Mouse (Mus musculus): ENCODE measurements around the gene Ccdc84. TPM values are rescaled to one million over a fixed set of nuclear protein-coding genes. Genes with fewer than 3 reads are reported as not detected.
"Not testable (repeated sequence)": the region's sequence is repeated elsewhere in the genome, so short reads cannot be mapped to it uniquely, and the experiment has no call there.

Gene Ccdc84
- polyA plus RNA-seq, 1 experiment = 50.1 TPM

DNA sequence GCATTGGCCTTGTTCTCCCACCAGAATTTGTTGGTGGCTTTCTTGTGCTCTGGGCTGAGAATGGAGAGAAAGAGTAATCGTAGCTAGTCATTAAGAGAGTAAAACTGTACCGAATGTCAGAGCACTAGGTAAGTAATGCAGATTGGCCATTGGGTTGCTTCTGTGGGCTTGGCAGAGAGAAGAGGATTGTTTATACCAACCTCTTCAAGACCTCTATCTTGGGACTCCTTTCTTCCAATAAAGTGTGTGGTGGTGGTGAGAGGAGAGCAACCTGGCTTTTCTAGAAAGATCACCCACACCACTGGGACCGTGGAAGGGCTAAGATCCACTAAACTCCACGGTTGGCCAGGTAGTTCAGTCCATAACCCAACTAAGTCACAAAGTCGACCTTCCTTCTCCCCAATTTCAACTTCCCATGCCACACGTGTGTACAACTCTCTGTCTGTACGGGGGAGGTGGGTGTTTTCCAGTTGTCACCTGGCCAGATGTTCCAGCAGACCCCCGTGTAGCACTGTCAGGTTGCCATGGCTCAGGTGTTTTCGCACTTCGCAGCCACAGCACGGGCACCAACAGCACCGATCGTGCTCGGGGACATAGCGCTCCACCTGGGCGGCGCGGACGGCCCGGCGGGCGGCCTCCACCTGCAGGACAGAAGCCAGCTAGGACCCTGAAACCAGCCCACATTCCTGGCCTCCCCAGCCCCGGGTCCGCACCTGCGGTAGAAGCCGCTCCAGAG is 1.0 kb downstream of the Ccdc84 start:
- no peaks in the 10 kb centered on the region for H3K4me1 ChIP-seq (ENCODE audit: control insufficient read depth, insufficient read depth, low read length)
- no peaks in the 10 kb centered on the region for H3K27me3 ChIP-seq (ENCODE audit: control insufficient read depth, insufficient read depth, low read length)
- DNase-seq = peak in 1 of 2 experiments; percentile 10
- H3K27ac ChIP-seq (ENCODE audit: insufficient read depth, low read length) = 0 out of 2 replicates have a peak overlapping the region, but pooled peaks have one; percentile 14
- H3K4me3 ChIP-seq (replicated peaks; ENCODE audit: insufficient read depth, low read depth, low read length) = peak overlapping the region; percentile 99
- no peak for TF ChIP-seq POLR2A (IDR thresholded peaks at IDR 0.05; ENCODE audit: borderline replicate concordance, insufficient read depth, low read length)
- TF ChIP-seq CTCF (IDR thresholded peaks at IDR 0.05; ENCODE audit: borderline replicate concordance, insufficient read depth, low read depth, low read length) = no peak
- WGBS = 6% methylated on average over 26 of the region's 26 CpGs

DNA sequence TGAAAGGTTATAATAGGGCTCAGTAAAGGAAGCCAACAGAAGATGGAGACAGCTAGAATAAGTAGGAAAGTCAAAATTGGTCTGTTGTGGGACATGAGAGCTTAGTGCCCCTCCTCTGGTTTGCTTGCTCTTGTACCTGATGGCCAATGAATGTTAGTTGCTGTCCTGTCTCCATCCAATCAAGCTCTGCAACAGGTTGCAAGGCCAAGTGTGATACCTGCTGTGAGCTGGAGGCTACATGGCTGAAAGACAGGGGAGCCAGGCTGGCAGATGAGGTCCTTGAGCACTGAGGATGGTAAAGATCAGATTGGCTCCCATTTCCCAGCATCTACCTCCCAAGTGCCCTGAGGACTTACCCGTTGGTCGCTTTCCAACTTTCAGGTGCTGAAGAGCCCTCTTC is 5.6 kb downstream of the Ccdc84 start:
- Histone ChIP-seq H3K27ac (ENCODE audit: insufficient read depth, low read length) (no peak overlapping the region), H3K4me1 (ENCODE audit: control insufficient read depth, insufficient read depth, low read length) (no peaks in the 10 kb centered on the region), H3K27me3 (ENCODE audit: control insufficient read depth, insufficient read depth, low read length) (no peaks in the 10 kb centered on the region), H3K4me3 (replicated peaks; ENCODE audit: insufficient read depth, low read depth, low read length) (no peak overlapping the region)
- TF ChIP-seq CTCF (IDR thresholded peaks at IDR 0.05; ENCODE audit: borderline replicate concordance, insufficient read depth, low read depth, low read length) (no peak), POLR2A (IDR thresholded peaks at IDR 0.05; ENCODE audit: borderline replicate concordance, insufficient read depth, low read length) (no peak)
- peak in 1 of 2 experiments; percentile 16 for DNase-seq
- WGBS = 90% methylated on average over 2 of the region's 2 CpGs

DNA sequence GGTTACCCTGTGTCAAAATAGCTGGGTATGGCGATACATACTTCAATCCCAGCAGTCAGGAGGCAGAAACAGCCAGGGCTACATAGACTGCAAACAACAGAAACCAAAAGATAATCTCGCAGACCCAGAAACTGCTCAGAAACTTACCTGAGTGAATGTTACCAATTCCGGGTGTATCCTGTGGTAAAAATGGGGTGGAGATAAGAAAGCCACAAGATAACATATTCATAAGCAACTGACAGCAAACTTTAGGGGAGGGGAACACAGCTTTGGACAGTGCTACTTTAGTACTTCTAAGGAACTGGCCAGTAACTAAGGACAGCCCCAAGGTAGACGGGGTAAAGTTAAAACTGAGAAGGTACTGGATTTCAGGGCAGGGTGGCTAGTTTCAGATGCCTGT is 6.1 kb downstream of the Ccdc84 start:
- no peak overlapping the region for H3K27ac ChIP-seq (ENCODE audit: insufficient read depth, low read length)
- DNase-seq = no peak

DNA sequence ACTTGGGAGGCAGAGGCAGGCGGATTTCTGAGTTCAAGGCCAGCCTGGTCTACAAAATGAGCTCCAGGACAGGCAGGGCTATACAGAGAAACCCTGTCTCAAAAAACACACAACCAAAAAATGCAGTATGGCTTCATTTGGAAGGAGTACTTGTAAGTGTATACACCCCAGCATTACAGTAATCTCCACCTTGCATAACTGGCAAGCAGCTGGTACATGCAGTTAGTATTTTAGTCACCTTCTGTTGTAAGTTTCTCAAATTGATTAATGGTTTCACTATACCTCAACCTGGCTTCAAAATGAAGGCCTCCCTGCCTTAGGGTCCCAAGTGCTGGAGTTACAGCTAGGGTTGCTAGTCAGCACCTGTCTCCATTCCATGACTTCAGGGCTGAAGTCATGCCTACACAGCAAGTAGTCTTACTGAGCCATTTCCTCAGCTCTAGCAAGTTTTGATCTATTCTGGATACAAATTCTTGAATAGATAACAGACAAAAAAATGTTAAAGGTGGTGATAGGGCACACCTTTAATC is 6.7 kb downstream of the Ccdc84 start:
- Histone ChIP-seq H3K4me1 (ENCODE audit: control insufficient read depth, insufficient read depth, low read length) (no peaks in the 10 kb centered on the region), H3K4me3 (replicated peaks; ENCODE audit: insufficient read depth, low read depth, low read length) (no peak overlapping the region), H3K27me3 (ENCODE audit: control insufficient read depth, insufficient read depth, low read length) (no peaks in the 10 kb centered on the region), H3K27ac (ENCODE audit: insufficient read depth, low read length) (no peak overlapping the region)
- TF ChIP-seq POLR2A (IDR thresholded peaks at IDR 0.05; ENCODE audit: borderline replicate concordance, insufficient read depth, low read length) (no peak), CTCF (IDR thresholded peaks at IDR 0.05; ENCODE audit: borderline replicate concordance, insufficient read depth, low read depth, low read length) (no peak)
- WGBS = 81% methylated on average over 1 of the region's 1 CpGs
- DNase-seq = no peak

More for the DNA sequence above, 6.1 kb downstream of the Ccdc84 start:
- H3K4me1 ChIP-seq (ENCODE audit: control insufficient read depth, insufficient read depth, low read length) = no peaks in the 10 kb centered on the region
- no peaks in the 10 kb centered on the region for H3K27me3 ChIP-seq (ENCODE audit: control insufficient read depth, insufficient read depth, low read length)
- 88% methylated on average over 4 of the region's 4 CpGs for WGBS
- H3K4me3 ChIP-seq (replicated peaks; ENCODE audit: insufficient read depth, low read depth, low read length) = no peak overlapping the region
- no peak for TF ChIP-seq POLR2A (IDR thresholded peaks at IDR 0.05; ENCODE audit: borderline replicate concordance, insufficient read depth, low read length)
- no peak for TF ChIP-seq CTCF (IDR thresholded peaks at IDR 0.05; ENCODE audit: borderline replicate concordance, insufficient read depth, low read depth, low read length)

DNA sequence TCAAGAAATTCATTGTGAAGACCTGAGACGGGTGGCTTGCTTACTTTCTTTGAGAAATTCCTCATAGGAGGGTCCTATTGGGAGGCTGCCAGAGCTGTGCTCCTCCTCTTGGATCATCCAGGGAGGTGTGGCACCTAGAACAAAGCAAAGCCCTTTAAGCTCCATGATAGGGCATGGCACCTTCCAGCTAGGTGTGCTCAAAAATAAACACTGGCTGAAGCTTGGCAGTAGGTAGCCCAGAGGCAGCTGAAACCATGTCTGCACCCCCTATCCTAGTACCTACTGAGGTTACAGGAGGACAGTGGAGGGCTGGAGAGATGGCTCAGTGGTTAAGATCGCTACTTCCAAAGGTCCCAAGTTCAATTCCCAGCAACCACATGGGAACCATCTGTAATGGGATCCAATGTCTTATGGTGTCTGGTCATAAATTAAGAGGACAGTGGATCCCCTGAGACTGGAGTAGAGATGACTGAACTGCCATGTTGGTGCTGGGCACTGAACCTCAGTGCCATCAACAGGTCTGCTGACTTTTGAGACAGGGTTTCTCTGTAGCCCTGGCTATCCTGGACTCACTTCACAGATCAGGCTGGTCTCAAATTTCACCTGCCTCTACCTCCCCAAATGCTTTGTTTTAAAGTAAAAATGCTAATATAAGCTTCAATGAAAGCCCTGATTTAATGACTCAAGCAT is 7.6 kb downstream of the Ccdc84 start:
- no peaks in the 10 kb centered on the region for H3K27me3 ChIP-seq (ENCODE audit: control insufficient read depth, insufficient read depth, low read length)
- H3K4me3 ChIP-seq (replicated peaks; ENCODE audit: insufficient read depth, low read depth, low read length) = no peak overlapping the region
- no peak for DNase-seq
- WGBS = 65% methylated on average over 2 of the region's 2 CpGs
- no peaks in the 10 kb centered on the region for H3K4me1 ChIP-seq (ENCODE audit: control insufficient read depth, insufficient read depth, low read length)
- TF ChIP-seq CTCF (IDR thresholded peaks at IDR 0.05; ENCODE audit: borderline replicate concordance, insufficient read depth, low read depth, low read length) = no peak
- no peak for TF ChIP-seq POLR2A (IDR thresholded peaks at IDR 0.05; ENCODE audit: borderline replicate concordance, insufficient read depth, low read length)
- no peak overlapping the region for H3K27ac ChIP-seq (ENCODE audit: insufficient read depth, low read length)

DNA sequence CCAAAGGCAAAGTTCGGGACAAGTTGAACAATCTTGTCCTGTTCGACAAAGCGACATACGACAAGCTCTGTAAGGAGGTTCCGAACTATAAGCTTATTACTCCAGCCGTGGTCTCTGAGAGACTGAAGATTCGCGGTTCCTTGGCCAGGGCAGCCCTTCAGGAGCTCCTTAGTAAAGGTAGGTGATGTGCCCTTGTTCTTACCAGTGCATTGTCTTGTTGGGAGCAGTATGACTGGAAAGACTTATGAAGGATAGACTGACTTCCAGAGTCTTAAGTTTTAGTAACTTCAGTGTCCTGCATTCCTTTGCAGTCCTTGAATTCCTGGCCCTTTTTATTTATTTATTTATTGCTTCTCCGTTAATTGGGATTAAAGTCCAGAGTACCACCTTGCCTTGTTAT is 9.7 kb downstream of the Ccdc84 start:
- WGBS = 79% methylated on average over 9 of the region's 9 CpGs
- not testable (repeated sequence) for H3K27me3 ChIP-seq (ENCODE audit: control insufficient read depth, insufficient read depth, low read length); H3K4me3 ChIP-seq (replicated peaks; ENCODE audit: insufficient read depth, low read depth, low read length); H3K27ac ChIP-seq (ENCODE audit: insufficient read depth, low read length); DNase-seq; H3K4me1 ChIP-seq (ENCODE audit: control insufficient read depth, insufficient read depth, low read length)

DNA sequence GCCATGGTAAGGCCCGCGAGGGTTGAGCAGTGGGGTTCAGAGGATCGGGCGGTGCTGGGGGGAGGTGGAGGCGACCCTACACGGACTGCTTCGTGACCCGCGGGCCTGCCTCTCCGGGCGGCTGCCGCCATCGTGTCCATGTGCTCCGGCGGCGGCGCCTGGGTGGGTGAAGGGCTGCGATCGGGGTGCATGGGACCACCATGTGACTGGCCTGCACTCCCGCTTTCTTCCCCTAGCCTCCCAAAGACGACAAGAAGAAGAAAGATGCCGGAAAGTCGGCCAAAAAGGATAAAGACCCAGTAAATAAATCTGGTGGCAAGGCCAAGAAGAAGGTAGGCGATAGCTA is 10.6 kb downstream of the Ccdc84 start:
- H3K27ac ChIP-seq (ENCODE audit: insufficient read depth, low read length) = 0 out of 2 replicates have a peak overlapping the region, but pooled peaks have one; percentile 3
- TF ChIP-seq POLR2A (IDR thresholded peaks at IDR 0.05; ENCODE audit: borderline replicate concordance, insufficient read depth, low read length) = no peak
- TF ChIP-seq CTCF (IDR thresholded peaks at IDR 0.05; ENCODE audit: borderline replicate concordance, insufficient read depth, low read depth, low read length) = no peak
- no peak for DNase-seq
- no peaks in the 10 kb centered on the region for H3K27me3 ChIP-seq (ENCODE audit: control insufficient read depth, insufficient read depth, low read length)
- H3K4me3 ChIP-seq (replicated peaks; ENCODE audit: insufficient read depth, low read depth, low read length) = peak overlapping the region; percentile 96
- WGBS = under 1% methylated on average over 24 of the region's 24 CpGs
- no peaks in the 10 kb centered on the region for H3K4me1 ChIP-seq (ENCODE audit: control insufficient read depth, insufficient read depth, low read length)

All from cerebellum, adult 2 months (tissue).